Mouse (Mus musculus) midbrain, embryonic 15.5 days (tissue): ENCODE results near the gene Camta1. TPM values are rescaled to one million over a fixed set of nuclear protein-coding genes. Genes with fewer than 3 reads are reported as not detected.

Source experiments
- ATAC-seq: fragments of 200-750 bp; cut with Nextera tagmentation; replicated peaks from 2 replicates; pipeline ENCODE4 v1.8.0; 2017; ENCODE audit warnings: moderate TSS enrichment
- H3K27ac ChIP-seq: fragments of 300-500 bp; sonication (generic); 2 replicates; pipeline ENCODE4 v1.5.1; 2015; ENCODE audit warnings: mild to moderate bottlenecking, inconsistent platforms
- H3K27me3 ChIP-seq: fragments of 300-500 bp; sonication (generic); replicated peaks from 2 replicates; pipeline ENCODE4 v1.6.1; 2015; ENCODE audit warnings: inconsistent platforms
- H3K36me3 ChIP-seq: fragments of 300-500 bp; sonication (generic); replicated peaks from 2 replicates; pipeline ENCODE4 v1.6.1; 2015; ENCODE audit warnings: inconsistent platforms
- H3K4me1 ChIP-seq: fragments of 300-500 bp; sonication (generic); 2 replicates; pipeline ENCODE4 v1.6.1; 2015; ENCODE audit warnings: inconsistent platforms
- H3K4me2 ChIP-seq: fragments of 300-500 bp; sonication (generic); 2 replicates; pipeline ENCODE4 v1.6.1; 2015; ENCODE audit warnings: inconsistent platforms, mild to moderate bottlenecking, moderate library complexity
- H3K4me3 ChIP-seq: fragments of 300-500 bp; sonication (generic); 2 replicates; pipeline ENCODE4 v1.5.1; 2015; ENCODE audit warnings: mild to moderate bottlenecking, inconsistent platforms
- H3K9ac ChIP-seq: fragments of 300-500 bp; sonication (generic); 2 replicates; pipeline ENCODE4 v1.6.1; 2015; ENCODE audit warnings: mild to moderate bottlenecking, inconsistent platforms
- H3K9me3 ChIP-seq: fragments of 300-500 bp; sonication (generic); 2 replicates; pipeline ENCODE4 v1.6.1; 2016; ENCODE audit warnings: inconsistent platforms
- WGBS: fragments of 180-500 bp; shearing (Covaris S2); methylation state at CpG from one replicate; pipeline ENCODE4 v1.1.7; 2015; ENCODE audit warnings: mixed read lengths; 5-methylcytosine and 5-hydroxymethylcytosine counted together
- polyA plus RNA-seq: library from polyadenylated mRNA; unstranded; fragments of >200 nt; fragmentation: Nextera tagmentation; extraction: Ambion mirVana; gene quantifications from 2 replicates; pipeline ENCODE4 v1.2.1, GENCODE M21; 2015

The Camta1 gene
- polyA plus RNA-seq, 1 experiment from 2014 or later: 156 TPM

DNA sequence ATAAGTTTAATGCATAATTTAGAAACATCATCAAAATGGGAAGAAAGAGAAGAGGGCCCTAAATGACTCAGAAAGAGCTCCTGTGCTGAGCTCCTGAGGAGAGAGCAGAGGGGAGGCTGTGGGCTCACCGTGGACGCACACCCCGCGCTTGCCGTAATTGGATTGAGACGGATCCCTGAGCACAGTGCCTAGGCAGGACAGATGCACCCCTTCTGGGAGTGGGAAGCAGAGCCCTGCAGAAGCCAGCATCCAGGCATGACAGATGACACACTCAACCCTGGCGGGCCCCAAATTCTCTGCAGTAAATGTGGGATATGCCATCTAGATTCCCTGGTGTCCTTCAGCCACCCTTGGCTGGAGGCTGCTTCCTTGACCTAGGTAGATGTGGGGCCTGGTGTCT is 654.1 kb downstream of the Camta1 start:
- no peak overlapping the region for H3K27ac ChIP-seq
- ATAC-seq: no peak
- H3K4me1 ChIP-seq: peaks cover 9% of the 10 kb centered on the region
- WGBS: 71% methylated on average over 7 of the region's 7 CpGs
- H3K9ac ChIP-seq: no peak overlapping the region
- no peaks in the 10 kb centered on the region for H3K27me3 ChIP-seq
- no peaks in the 10 kb centered on the region for H3K36me3 ChIP-seq
- no peak overlapping the region for H3K4me2 ChIP-seq
- no peaks in the 10 kb centered on the region for H3K9me3 ChIP-seq
- no peak overlapping the region for H3K4me3 ChIP-seq

DNA sequence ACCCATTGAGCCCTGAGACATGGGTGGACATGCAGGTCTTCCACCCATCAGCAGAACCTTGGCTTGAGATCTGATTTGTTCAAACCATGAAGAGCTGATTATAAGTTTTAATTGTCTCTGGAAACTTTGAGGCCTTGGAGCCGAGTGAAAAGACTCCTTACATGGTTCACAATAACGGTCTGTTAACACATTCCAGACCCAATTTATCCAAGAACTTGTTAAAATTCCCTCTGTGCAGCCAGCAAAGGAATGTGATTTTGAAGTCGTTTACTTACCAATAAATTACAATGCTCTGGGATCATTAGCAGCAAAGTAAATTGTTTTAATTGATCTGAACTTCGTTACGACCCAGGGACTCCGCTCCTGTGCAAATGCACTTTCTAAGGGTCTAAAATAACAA is 658.8 kb downstream of the Camta1 start:
- ATAC-seq: no peak
- no peaks in the 10 kb centered on the region for H3K27me3 ChIP-seq
- no peak overlapping the region for H3K9ac ChIP-seq
- H3K36me3 ChIP-seq: no peaks in the 10 kb centered on the region
- no peak overlapping the region for H3K4me2 ChIP-seq
- H3K9me3 ChIP-seq: no peaks in the 10 kb centered on the region
- WGBS: 54% methylated on average over 6 of the region's 6 CpGs
- no peak overlapping the region for H3K4me3 ChIP-seq
- H3K4me1 ChIP-seq: peaks cover 11% of the 10 kb centered on the region
- H3K27ac ChIP-seq: no peak overlapping the region

DNA sequence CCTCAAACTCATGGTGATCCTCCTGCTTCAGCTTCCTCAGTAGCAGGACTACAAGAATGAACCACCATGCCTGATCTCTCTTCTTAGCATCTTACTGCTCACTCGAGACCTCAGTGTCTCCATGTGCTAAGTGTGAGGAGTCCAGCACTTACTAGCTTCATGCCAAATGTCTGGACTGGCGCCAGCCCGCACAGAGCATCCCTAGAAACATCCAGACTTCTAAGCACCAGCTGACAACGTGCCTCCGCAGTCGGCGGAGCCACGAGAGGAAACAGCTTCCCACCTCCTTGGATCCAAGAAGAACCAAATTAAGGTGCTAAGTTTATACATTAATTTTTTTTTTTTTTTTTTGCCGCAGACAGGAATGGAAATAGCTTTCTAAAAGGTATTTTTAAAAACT is 661.4 kb downstream of the Camta1 start:
- WGBS: 79% methylated on average over 9 of the region's 9 CpGs
- no peak overlapping the region for H3K27ac ChIP-seq
- no peaks in the 10 kb centered on the region for H3K36me3 ChIP-seq
- peaks cover 8% of the 10 kb centered on the region for H3K4me1 ChIP-seq
- no peak overlapping the region for H3K4me2 ChIP-seq
- no peaks in the 10 kb centered on the region for H3K27me3 ChIP-seq
- no peak for ATAC-seq
- no peak overlapping the region for H3K9ac ChIP-seq
- no peak overlapping the region for H3K4me3 ChIP-seq
- no peaks in the 10 kb centered on the region for H3K9me3 ChIP-seq

DNA sequence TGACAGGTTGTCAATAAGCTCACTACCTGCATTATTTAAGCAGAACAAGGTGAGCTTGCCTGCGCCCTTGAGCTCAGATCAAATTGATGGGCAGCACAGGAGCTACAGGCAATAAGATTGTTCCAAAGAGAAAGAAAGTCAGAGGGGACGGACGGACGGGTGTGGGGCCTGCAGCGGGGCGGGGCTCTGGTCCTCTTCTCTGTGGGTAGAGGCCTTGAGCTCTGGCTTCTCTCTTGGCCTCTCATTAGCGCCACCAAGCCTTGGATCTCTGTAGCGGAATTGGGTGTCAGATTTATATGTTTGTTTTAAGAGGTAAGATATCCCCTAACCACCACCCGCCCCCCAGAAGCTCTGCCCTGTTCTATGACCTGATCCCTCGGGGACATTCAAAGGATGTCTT is 666.5 kb downstream of the Camta1 start:
- Histone ChIP-seq H3K4me3 (no peak overlapping the region), H3K4me1 (peaks cover 21% of the 10 kb centered on the region), H3K9ac (no peak overlapping the region), H3K4me2 (no peak overlapping the region), H3K27me3 (no peaks in the 10 kb centered on the region), H3K36me3 (no peaks in the 10 kb centered on the region), H3K27ac (peak overlapping the region; percentile 62), H3K9me3 (no peaks in the 10 kb centered on the region)
- ATAC-seq: 0 out of 2 replicates have a peak, but pooled peaks have one; percentile 35
- 40% methylated on average over 10 of the region's 10 CpGs for WGBS

DNA sequence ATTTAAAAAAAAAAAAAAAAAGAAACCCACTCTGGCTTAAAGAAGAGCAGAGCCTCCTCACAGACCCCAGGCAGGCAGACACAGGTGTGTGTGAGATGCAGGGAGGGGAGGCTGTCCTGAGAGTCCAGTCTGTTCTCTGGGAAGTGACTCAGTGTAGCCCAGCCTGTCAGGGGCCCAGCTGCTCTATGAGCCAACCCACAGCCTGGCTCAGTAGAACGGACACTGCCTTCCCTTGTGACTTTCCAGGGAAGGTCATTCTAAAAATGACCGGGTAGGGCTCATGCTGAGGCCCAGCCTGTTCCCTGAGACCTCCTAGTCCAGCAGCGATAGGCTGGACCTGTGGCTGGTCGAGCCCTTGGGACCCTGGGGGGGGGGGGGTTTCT is 667.0 kb downstream of the Camta1 start:
- WGBS: 29% methylated on average over 4 of the region's 4 CpGs

DNA sequence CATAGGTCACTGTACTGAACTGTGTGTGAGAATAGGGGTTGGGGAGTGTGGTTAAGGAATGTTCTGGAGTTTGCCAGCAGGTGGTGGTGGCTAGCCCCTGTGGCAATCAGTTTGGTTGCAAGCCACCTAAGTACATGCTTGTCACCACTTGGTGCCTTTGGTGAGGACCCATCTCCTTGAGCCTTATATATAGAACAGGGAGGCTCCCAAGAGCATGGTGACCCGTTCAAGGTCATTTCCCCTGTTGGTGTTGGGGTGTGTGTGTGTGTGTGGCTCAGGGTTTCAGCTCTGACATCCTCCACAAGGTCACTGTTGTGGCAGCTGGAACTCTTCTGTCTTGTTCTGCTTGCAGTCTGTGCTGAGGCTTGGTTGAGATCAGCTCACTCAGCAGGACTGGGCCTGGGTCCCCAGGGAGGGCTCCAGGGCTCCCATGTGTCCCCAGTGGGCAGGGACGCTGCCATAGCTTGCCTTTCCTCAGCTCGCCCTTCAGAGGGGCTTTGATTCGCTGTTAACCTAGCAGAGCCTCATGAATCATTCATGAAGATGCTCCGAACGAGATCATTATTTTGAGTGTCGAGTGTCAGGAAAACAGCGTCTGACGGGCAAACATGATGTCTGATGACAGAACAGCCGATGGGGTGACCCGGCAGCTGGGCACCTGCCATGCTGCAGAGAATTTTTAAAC is 667.5 kb downstream of the Camta1 start:
- Histone ChIP-seq H3K9ac (no peak overlapping the region), H3K4me2 (peak overlapping the region; percentile 12; the same call in 1 of the 2 replicates), H3K9me3 (no peaks in the 10 kb centered on the region), H3K4me1 (peaks cover 21% of the 10 kb centered on the region), H3K27ac (peak overlapping the region; percentile 62), H3K4me3 (no peak overlapping the region), H3K36me3 (no peaks in the 10 kb centered on the region), H3K27me3 (no peaks in the 10 kb centered on the region)
- ATAC-seq: peak; percentile 80
- WGBS: 12% methylated on average over 11 of the region's 11 CpGs

More for the DNA sequence above, 667.0 kb downstream of the Camta1 start:
- no peaks in the 10 kb centered on the region for H3K9me3 ChIP-seq
- H3K9ac ChIP-seq: no peak overlapping the region
- peak; percentile 62 for ATAC-seq
- peaks cover 21% of the 10 kb centered on the region for H3K4me1 ChIP-seq
- no peaks in the 10 kb centered on the region for H3K27me3 ChIP-seq
- peak overlapping the region; percentile 12; the same call in 1 of the 2 replicates for H3K4me2 ChIP-seq
- no peaks in the 10 kb centered on the region for H3K36me3 ChIP-seq
- H3K4me3 ChIP-seq: no peak overlapping the region
- peak overlapping the region; percentile 62 for H3K27ac ChIP-seq

DNA sequence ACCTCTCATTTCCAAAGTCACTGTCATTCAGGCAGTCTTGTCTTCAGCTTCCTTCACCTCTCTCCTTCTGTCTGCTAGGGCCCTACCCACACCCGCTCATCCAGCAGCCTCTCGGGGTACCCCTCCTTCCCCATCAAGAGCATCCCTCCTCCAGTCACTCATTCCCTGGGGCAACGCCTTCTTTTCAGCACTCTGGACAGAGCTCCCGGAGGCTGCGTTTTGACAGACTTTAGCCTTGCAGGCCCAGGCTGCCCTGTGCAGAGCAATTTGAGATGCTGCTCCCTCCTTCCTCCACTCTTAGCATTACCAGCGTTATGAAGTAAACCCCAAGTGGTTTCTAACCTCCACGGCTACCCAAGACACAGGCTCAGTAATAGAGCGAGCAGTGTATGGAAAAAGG is 675.2 kb downstream of the Camta1 start:
- peaks cover 20% of the 10 kb centered on the region for H3K4me1 ChIP-seq
- no peak overlapping the region; the same call in 1 of the 2 replicates for H3K9ac ChIP-seq
- WGBS: 9% methylated on average over 8 of the region's 8 CpGs
- H3K36me3 ChIP-seq: no peaks in the 10 kb centered on the region
- peak; percentile 71 for ATAC-seq
- no peaks in the 10 kb centered on the region for H3K9me3 ChIP-seq
- H3K4me3 ChIP-seq: no peak overlapping the region
- H3K27me3 ChIP-seq: peaks cover 11% of the 10 kb centered on the region; the same call in 1 of the 2 replicates
- H3K4me2 ChIP-seq: no peak overlapping the region
- H3K27ac ChIP-seq: peak overlapping the region; percentile 72

DNA sequence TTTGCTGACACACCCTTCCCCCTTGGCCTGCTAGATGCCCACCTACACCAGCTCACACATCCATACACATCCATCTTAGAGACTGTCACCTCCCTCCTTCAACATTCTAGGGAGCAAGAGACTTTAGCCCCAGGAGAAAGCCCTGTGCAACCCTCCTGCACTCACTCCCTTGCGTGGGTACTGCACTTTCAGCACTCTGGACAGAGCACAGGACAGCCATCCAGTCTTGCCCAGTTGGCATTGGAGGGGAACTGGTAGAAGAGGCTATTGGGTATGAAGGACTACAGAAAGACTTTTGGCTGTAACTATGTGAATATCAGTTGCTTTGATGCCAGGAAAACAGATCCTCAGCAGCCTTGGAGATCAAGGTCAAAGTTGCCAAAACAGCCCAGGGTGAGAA is 675.9 kb downstream of the Camta1 start:
- 13% methylated on average over 1 of the region's 1 CpGs for WGBS
- Histone ChIP-seq H3K4me2 (no peak overlapping the region), H3K9ac (no peak overlapping the region), H3K9me3 (no peaks in the 10 kb centered on the region), H3K4me1 (peaks cover 22% of the 10 kb centered on the region), H3K27ac (peak overlapping the region; percentile 72), H3K27me3 (peaks cover 11% of the 10 kb centered on the region; the same call in 1 of the 2 replicates), H3K36me3 (no peaks in the 10 kb centered on the region), H3K4me3 (no peak overlapping the region)
- no peak for ATAC-seq

DNA sequence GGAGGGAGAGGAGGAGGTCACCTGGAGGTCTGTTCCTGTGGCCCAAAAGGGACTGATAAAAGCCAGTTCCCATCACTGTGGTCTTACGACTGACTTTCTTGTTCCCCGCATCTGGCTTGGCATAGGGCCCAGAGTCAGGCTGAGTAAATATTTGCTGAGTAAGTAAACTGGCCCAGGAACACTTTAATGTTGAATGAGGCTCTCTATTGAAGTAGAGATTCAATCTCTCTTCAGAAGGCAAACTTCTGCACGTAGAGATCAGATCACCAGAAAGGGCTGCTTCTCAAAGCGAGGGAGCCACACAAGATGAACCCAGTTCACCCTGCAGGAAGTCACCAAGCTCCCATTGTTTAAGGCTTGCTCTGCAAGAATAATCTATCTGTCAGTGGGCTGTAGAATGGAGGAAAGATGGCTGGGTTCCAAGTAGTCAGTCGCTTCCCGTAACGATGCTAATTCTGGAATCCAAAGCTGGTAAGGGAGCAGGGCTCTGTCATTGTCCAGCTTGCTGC is 681.2 kb downstream of the Camta1 start:
- H3K4me2 ChIP-seq: no peak overlapping the region
- H3K4me1 ChIP-seq: peaks cover 26% of the 10 kb centered on the region
- no peaks in the 10 kb centered on the region for H3K9me3 ChIP-seq
- 25% methylated on average over 7 of the region's 7 CpGs for WGBS
- no peaks in the 10 kb centered on the region for H3K36me3 ChIP-seq
- no peak overlapping the region for H3K9ac ChIP-seq
- no peak for ATAC-seq
- peaks cover 11% of the 10 kb centered on the region; the same call in 1 of the 2 replicates for H3K27me3 ChIP-seq
- H3K27ac ChIP-seq: 0 out of 2 replicates have a peak overlapping the region, but pooled peaks have one; percentile 24
- no peak overlapping the region for H3K4me3 ChIP-seq

DNA sequence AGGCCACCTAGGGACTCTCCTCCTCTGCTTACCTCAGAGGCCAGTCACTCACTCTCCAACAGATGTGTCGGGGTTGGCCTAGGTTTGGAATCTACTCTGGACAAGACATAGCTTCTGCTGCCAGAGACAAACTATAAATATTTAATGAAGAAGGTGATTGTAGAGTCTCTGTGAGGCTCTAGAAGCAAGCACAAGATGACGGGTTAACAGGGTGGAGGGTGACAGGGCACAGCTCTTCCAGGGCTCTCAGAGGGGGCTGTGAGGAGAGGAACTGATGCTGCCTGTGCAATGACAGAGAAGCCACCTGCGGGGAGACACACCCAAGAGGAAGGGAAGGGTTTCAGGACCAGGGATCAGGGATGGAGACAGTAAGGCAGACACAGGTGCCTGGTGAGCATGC is 682.0 kb downstream of the Camta1 start:
- Histone ChIP-seq H3K4me2 (no peak overlapping the region), H3K4me3 (no peak overlapping the region), H3K27ac (peak overlapping the region; percentile 16), H3K9ac (no peak overlapping the region), H3K4me1 (peaks cover 25% of the 10 kb centered on the region), H3K36me3 (no peaks in the 10 kb centered on the region), H3K9me3 (no peaks in the 10 kb centered on the region), H3K27me3 (0 out of 2 replicates have a peak, but pooled peaks cover 8% of the 10 kb centered on the region)
- no peak for ATAC-seq
- WGBS: 47% methylated on average over 3 of the region's 3 CpGs

DNA sequence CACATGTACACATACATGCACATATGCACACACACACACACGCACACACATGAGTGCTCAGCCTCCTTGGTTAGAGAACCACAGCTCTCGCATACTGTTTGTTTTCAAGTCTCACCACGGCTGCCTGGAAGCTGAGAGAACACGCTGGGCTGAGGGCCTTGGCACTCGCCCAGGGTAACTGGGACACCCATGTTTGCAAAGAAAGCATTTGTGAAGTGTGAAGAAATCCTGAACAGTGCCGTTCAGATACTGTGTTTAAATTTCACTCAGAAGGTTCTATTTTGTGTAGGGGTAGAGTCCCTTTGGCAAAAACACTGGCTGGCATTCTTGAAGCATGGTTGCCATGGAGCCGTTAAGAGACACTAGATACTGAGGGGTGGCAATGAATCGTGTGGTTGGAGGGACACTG is 682.7 kb downstream of the Camta1 start:
- 39% methylated on average over 8 of the region's 8 CpGs for WGBS
- Histone ChIP-seq H3K4me2 (no peak overlapping the region), H3K4me3 (no peak overlapping the region), H3K27ac (0 out of 2 replicates have a peak overlapping the region, but pooled peaks have one; percentile 16), H3K36me3 (no peaks in the 10 kb centered on the region), H3K27me3 (0 out of 2 replicates have a peak, but pooled peaks cover 7% of the 10 kb centered on the region), H3K9me3 (no peaks in the 10 kb centered on the region), H3K4me1 (peaks cover 25% of the 10 kb centered on the region), H3K9ac (no peak overlapping the region)
- ATAC-seq: peak; percentile 63

DNA sequence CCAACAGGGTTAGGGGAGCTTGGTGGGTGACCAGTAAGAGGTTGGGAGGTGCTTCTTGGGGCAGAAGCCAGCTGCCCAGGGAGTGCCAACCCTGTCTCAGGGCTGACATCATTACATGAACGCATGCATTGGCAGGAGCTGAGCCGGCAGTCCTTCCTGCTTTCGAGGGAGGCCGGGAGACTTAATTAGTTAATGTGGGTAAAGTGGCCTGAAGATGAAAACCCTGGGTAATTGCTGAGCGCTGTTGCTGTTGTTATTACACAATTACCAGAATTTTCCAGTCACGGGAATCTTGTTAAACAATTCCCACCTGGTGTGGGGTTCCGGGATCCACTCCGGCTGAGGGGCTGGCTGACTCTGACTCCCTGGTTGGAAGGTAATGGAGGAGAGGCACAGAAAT is 689.1 kb downstream of the Camta1 start:
- Histone ChIP-seq H3K4me1 (peaks cover 17% of the 10 kb centered on the region), H3K27ac (no peak overlapping the region), H3K4me3 (no peak overlapping the region), H3K9ac (no peak overlapping the region), H3K27me3 (peaks cover 4% of the 10 kb centered on the region; the same call in 1 of the 2 replicates), H3K9me3 (no peaks in the 10 kb centered on the region), H3K36me3 (no peaks in the 10 kb centered on the region), H3K4me2 (no peak overlapping the region)
- no peak for ATAC-seq
- WGBS: 70% methylated on average over 8 of the region's 8 CpGs
